ENCODE assay signal across 12 mouse cellular contexts in the genomic region with DNA sequence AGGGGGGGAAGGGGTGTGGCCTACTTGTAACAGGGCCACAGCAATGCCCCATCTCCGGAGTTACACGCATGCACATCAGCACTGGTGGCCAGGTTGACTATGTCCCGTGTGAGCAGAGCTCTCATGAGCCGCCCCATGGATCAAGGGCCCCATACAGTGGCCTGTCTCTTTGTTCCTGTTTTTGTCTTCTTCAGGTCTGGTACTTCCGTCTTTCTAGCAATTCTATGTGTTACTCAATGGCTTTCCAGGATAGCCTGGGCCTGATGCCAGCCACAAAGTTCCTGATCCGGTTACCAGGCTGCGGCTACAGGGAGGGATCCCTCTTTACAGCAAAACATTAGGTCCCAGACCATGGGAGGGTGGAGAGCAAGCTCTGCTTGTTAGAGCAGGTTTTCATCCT. TPM values are rescaled to one million over a fixed set of nuclear protein-coding genes. Genes with fewer than 3 reads are reported as not detected.
A peak's percentile ranks its signal among the peaks of the same experiment; 100 is the strongest.
DNase-seq lines count a peak whose midpoint lies in the region; ATAC-seq lines count a peak whose summit lies in the region.
"Had no signal": no experiment of that assay in that cellular context is flagged by ENCODE, and none has a peak within 500 bp of the region (broad histone marks: within the 10 kb centered on the region; RNA-seq: fewer than 3 reads in every experiment).

No protein-coding gene starts in this region.

- H3K4me1 ChIP-seq in heart, embryonic 10.5 days, result no peaks in the 10 kb centered on the region
- no peaks in the 10 kb centered on the region for H3K4me1 ChIP-seq in intestine, embryonic 15.5 days (replicated peaks)
- H3K4me1 ChIP-seq: midbrain, embryonic 15.5 days had no signal

- no peak overlapping the region for H3K9ac ChIP-seq in intestine, embryonic 15.5 days
- H3K9ac ChIP-seq: midbrain, embryonic 15.5 days had no signal

- 82% methylated on average over 7 of the region's 7 CpGs for WGBS in heart, embryonic 10.5 days
- 86% methylated on average over 7 of the region's 7 CpGs for WGBS in intestine, embryonic 15.5 days

- no peaks in the 10 kb centered on the region for H3K36me3 ChIP-seq in heart, embryonic 10.5 days
- H3K36me3 ChIP-seq in intestine, embryonic 15.5 days, result no peaks in the 10 kb centered on the region
- H3K36me3 ChIP-seq: midbrain, embryonic 15.5 days had no signal

- peak; percentile 44 to 70 for DNase-seq in heart, adult 18-20 months
- DNase-seq in heart, embryonic 10.5 days (ENCODE audit: low spot score), result no peak
- DNase-seq in ovary, postnatal 36 days (ENCODE audit: low spot score), result peak; percentile 38
- no peak for DNase-seq in ovary, postnatal 14 days (ENCODE audit: low spot score)
- DNase-seq in heart, adult 9 months (ENCODE audit: low spot score in 2 of 2), result peak; percentile 36 to 60
- DNase-seq in layer of hippocampus, adult 8-10 months (ENCODE audit: low spot score in 2 of 2), result no peak

- H3K27ac ChIP-seq in heart, embryonic 10.5 days, result no peak overlapping the region
- H3K27ac ChIP-seq in intestine, embryonic 15.5 days, result no peak overlapping the region
- H3K27ac ChIP-seq: midbrain, embryonic 15.5 days had no signal

- no peak overlapping the region for H3K4me3 ChIP-seq in heart, embryonic 10.5 days
- no peak overlapping the region for H3K4me3 ChIP-seq in intestine, embryonic 15.5 days (replicated peaks)
- H3K4me3 ChIP-seq: midbrain, embryonic 15.5 days had no signal

- H3K27me3 ChIP-seq in heart, embryonic 10.5 days (ENCODE audit: insufficient read depth, poor library complexity, severe bottlenecking), result no peaks in the 10 kb centered on the region
- H3K27me3 ChIP-seq in intestine, embryonic 15.5 days (replicated peaks), result no peaks in the 10 kb centered on the region
- H3K27me3 ChIP-seq: midbrain, embryonic 15.5 days had no signal

- ATAC-seq in monocyte, adult 5-6 weeks (replicated peaks; ENCODE audit: insufficient number of reproducible peaks, low FRiP score, low TSS enrichment, poor library complexity, severe bottlenecking), result peak; percentile 84
- ATAC-seq in intestine, embryonic 15.5 days, result no peak
- ATAC-seq: midbrain, embryonic 15.5 days had no signal

- H3K4me2 ChIP-seq in intestine, embryonic 15.5 days (replicated peaks), result no peak overlapping the region
- H3K4me2 ChIP-seq: midbrain, embryonic 15.5 days had no signal

- H3K9me3 ChIP-seq in heart, embryonic 10.5 days, result no peaks in the 10 kb centered on the region
- no peaks in the 10 kb centered on the region for H3K9me3 ChIP-seq in intestine, embryonic 15.5 days
- H3K9me3 ChIP-seq: midbrain, embryonic 15.5 days had no signal

RNA-seq across cellular contexts. Expression of a gene that starts 39.1 kb away (rescaled TPM):
- 10 to 100 TPM; 14.6 to 19.1 TPM for total RNA-seq in heart, adult 18-20 months (2021)
- polyA plus RNA-seq in heart, embryonic 10.5 days (2016; fragmentation: Nextera tagmentation; extraction: Ambion mirVana), result 21.6 and 30.2 TPM in 2 replicates
- total RNA-seq in monocyte, adult 5-6 weeks (2017), result 47.6 to 87.5 TPM (median 56.5 TPM) in 3 replicates
- 18.5 and 20.6 TPM in 2 replicates for polyA plus RNA-seq in intestine, embryonic 15.5 days (2015; fragmentation: Nextera tagmentation; extraction: Ambion mirVana)
- 10 to 100 TPM; 31.7 to 48.1 (median 39.2) TPM for total RNA-seq in layer of hippocampus, adult 8-10 months (2022)

RNA-seq across cellular contexts. Expression of a gene that starts 39.4 kb away (rescaled TPM):
- not detected for total RNA-seq in heart, adult 18-20 months (2021)
- polyA plus RNA-seq in heart, embryonic 10.5 days (2016; fragmentation: Nextera tagmentation; extraction: Ambion mirVana), result 0.18 and 0.25 TPM in 2 replicates
- total RNA-seq in monocyte, adult 5-6 weeks (2017), result 0.58 TPM in 1 of 3 replicates, not detected in the others
- polyA plus RNA-seq in intestine, embryonic 15.5 days (2015; fragmentation: Nextera tagmentation; extraction: Ambion mirVana), result not detected in 2 replicates
- under 1 TPM in 1 of 4 experiments, not detected in 3; 0.25 TPM for total RNA-seq in layer of hippocampus, adult 8-10 months (2022)
- total RNA-seq: left cerebral cortex, postnatal 10 days had no signal
- polyA plus RNA-seq: gonadal fat pad, adult 2 months; spleen, adult 2 months had no signal

Comparison
In these comparisons a context has a peak if more than half of its experiments do, and no peak if none do; other contexts are left out.
1. DNase-seq: peak in heart, adult 18-20 months (2 of 2), ovary, postnatal 36 days (single experiment) and heart, adult 9 months (2 of 2); none in heart, embryonic 10.5 days (single experiment), ovary, postnatal 14 days (single experiment) and layer of hippocampus, adult 8-10 months (0 of 2).